Mouse (Mus musculus) kidney, adult 2 months (tissue): ENCODE results near the gene Nrip3.

ENCODE experiments used
- CTCF ChIP-seq: fragments of 200-500 bp; conservative IDR thresholded peaks from 2 replicates; pipeline ENCODE4 v1.5.1; 2011; ENCODE audit warnings: low read depth, mild to moderate bottlenecking, control low read depth, low read length, moderate library complexity, mixed read lengths; ENCODE audit not compliant: insufficient read depth, insufficient read length
- POLR2A ChIP-seq: fragments of 200-500 bp; IDR thresholded peaks from one replicate; pipeline ENCODE4 v1.6.1; 2011; ENCODE audit warnings: low read depth, low read length, control low read depth

DNA sequence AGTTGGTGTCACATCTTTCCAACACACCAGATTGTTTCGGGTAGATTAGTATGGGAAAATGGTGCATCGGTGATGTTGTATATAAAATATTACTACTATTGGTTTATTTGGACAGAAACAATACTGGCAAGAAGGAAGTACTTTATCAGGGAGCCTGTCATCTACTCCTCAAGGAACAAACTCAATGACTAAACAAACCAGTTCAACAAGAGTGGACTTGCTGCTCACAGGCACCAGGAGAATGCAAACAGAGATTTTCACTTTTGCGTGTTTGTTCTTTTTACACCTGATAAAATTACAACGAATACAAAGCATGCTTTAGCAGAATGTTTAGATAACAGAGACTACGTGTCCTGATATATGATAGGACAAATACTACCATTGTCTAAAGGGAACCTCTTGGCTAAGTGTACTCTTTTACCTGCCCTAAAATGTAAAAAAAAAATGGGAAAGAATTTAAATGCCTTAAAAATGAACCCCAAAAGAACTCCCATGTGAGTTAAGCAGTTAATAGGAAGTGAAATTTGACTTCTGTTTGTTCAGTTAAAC is 41.9 kb downstream of the Nrip3 start:
- TF ChIP-seq POLR2A (no peak), CTCF (no peak)
